Mouse (Mus musculus) ovary, postnatal 14 days (tissue): ENCODE data around the gene Klf12.
"Not testable (repeated sequence)": the region's sequence is repeated elsewhere in the genome, so short reads cannot be mapped to it uniquely, and the experiment has no call there.

Experiments used
- DNase-seq: peaks from one replicate; pipeline ENCODE4 v3.0.0; 2022; ENCODE audit warnings: low spot score

The Klf12 gene

GRCm38 (mm10) chr14:99885128-99885527 lies 399.4 kb downstream of the Klf12 start:
- no peak for DNase-seq

GRCm38 (mm10) chr14:99876791-99877578 lies 407.5 kb downstream of the Klf12 start:
- DNase-seq: no peak

GRCm38 (mm10) chr14:99873725-99874124 lies 410.8 kb downstream of the Klf12 start:
- DNase-seq: no peak

GRCm38 (mm10) chr14:99856158-99857011 lies 428.1 kb downstream of the Klf12 start:
- DNase-seq: no peak

GRCm38 (mm10) chr14:99854467-99854807 lies 430.0 kb downstream of the Klf12 start:
- not testable (repeated sequence) for DNase-seq

- DNase-seq: not testable (repeated sequence)
Observed at GRCm38 (mm10) chr14:99853769-99854466, 430.6 kb downstream of the Klf12 start.

GRCm38 (mm10) chr14:99850350-99850749 lies 434.1 kb downstream of the Klf12 start:
- no peak for DNase-seq

- no peak for DNase-seq
Observed at GRCm38 (mm10) chr14:99847502-99847901, 437.0 kb downstream of the Klf12 start.

GRCm38 (mm10) chr14:99826713-99827112 lies 457.8 kb downstream of the Klf12 start:
- no peak for DNase-seq
